Mouse (Mus musculus) G1E (cell line): ENCODE data around the gene Zfp110.

ENCODE experiments used
- CTCF ChIP-seq: IDR thresholded peaks from 2 replicates; pipeline ENCODE4 v1.5.1; 2012; ENCODE audit warnings: low read depth, low read length, inconsistent platforms, mixed read lengths
- TAL1 ChIP-seq: conservative IDR thresholded peaks from 2 replicates; pipeline ENCODE4 v1.6.1; 2012; ENCODE audit warnings: low read depth, low read length, inconsistent platforms, mixed read lengths

- TF ChIP-seq CTCF (no peak), TAL1 (no peak)
Observed at GRCm38 (mm10) chr7:12897655-12898410, 63.3 kb downstream of the Zfp110 start, which contains the start of gene Zscan22.
